Mouse (Mus musculus): ENCODE results near the gene Sh3tc1.

Gene Sh3tc1

GRCm38 (mm10) chr5:35686336-35686735 is 53.5 kb downstream of the Sh3tc1 start:
- DNase-seq (ENCODE audit: low read depth, low spot score), result no peak

- DNase-seq (ENCODE audit: low read depth, low spot score), result no peak
Observed at GRCm38 (mm10) chr5:35685079-35685478, 54.7 kb downstream of the Sh3tc1 start.

- no peak for DNase-seq (ENCODE audit: low read depth, low spot score)
Observed at GRCm38 (mm10) chr5:35680958-35681357, 58.8 kb downstream of the Sh3tc1 start.

DNA sequence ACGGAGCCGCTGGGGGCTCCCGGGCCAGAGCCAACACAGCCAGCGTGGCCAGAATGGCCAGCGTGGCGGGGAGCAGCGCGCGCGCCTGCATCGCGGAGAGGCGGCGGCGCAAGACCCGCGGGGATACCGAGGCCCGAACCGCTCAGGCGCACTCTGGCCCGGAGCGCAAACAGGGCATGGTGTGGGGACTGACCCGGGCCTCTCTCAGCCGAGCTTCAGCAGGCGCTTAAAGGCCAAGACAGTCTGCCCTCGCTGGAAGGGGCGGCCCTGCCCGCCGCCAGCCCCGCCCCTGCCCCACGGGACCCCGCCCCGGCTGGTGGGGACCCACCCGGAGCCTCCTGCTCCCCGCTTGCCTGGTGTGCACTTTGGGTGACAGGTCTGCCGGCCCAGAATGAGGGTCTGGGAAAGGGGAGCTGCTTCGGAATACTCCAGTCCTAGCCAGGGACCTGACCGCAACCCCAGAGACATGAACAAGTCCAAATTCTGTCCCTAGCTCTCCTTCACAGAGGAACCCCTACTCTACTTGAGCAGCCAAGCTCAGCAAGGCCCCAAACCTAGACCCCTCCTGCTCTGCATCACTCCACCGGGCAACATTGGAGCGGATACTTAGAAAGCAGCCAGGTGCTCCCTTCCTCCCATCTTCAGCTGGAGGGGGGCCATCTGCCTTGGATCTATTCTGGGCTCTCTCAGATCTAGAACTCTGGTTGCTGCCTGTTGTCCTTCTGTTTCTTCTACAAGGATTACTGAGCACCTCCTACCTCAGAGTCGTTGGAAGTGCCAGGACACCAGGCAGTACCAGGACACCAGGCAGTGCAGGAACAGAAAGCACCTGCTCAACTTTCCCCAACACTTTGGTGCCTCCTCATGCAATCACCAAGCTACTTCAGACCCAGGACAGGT is 60.3 kb downstream of the Sh3tc1 start, which contains the start of gene Htra3:
Htra3 (minus strand) TSS at position 527 of the 900 bp plus-strand sequence.
- DNase-seq (ENCODE audit: low read depth, low spot score), result no peak

DNA sequence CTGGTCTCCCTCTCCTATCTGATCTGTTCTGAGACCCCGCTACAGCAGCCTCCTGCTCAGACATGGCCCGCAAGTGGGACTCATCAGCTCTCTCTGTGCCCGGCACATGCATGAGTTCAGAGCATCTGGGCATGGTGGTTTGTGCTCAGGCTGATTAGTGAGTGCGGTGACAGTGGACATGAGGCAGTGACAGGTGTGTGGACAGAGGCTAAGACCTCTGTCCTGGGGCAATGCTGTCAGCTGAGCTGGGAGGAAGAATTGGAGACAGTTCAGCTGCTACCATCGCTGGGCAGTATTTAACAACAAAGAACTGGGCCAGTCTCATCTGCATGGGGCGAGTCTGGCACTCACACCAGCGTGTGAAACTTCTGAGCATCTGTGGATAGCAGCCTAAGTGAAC is 62.8 kb downstream of the Sh3tc1 start:
- no peak for DNase-seq (ENCODE audit: low read depth, low spot score)

GRCm38 (mm10) chr5:35674081-35674555 is 65.7 kb downstream of the Sh3tc1 start:
- no peak for DNase-seq (ENCODE audit: low read depth, low spot score)

- DNase-seq (ENCODE audit: low read depth, low spot score), result no peak
Observed at GRCm38 (mm10) chr5:35673086-35673485, 66.7 kb downstream of the Sh3tc1 start.

- no peak for DNase-seq (ENCODE audit: low read depth, low spot score)
Observed at GRCm38 (mm10) chr5:35672581-35672980, 67.2 kb downstream of the Sh3tc1 start.

- no peak for DNase-seq (ENCODE audit: low read depth, low spot score)
Observed at GRCm38 (mm10) chr5:35671474-35671891, 68.3 kb downstream of the Sh3tc1 start.

- no peak for DNase-seq (ENCODE audit: low read depth, low spot score)
Observed at GRCm38 (mm10) chr5:35670412-35670801, 69.4 kb downstream of the Sh3tc1 start.

- no peak for DNase-seq (ENCODE audit: low read depth, low spot score)
Observed at GRCm38 (mm10) chr5:35669747-35670411, 69.9 kb downstream of the Sh3tc1 start.

- no peak for DNase-seq (ENCODE audit: low read depth, low spot score)
Observed at GRCm38 (mm10) chr5:35666152-35666551, 73.6 kb downstream of the Sh3tc1 start.

- DNase-seq (ENCODE audit: low read depth, low spot score), result no peak
Observed at GRCm38 (mm10) chr5:35662021-35662545, 77.7 kb downstream of the Sh3tc1 start.

GRCm38 (mm10) chr5:35661210-35661609 is 78.6 kb downstream of the Sh3tc1 start:
- no peak for DNase-seq (ENCODE audit: low read depth, low spot score)

- no peak for DNase-seq (ENCODE audit: low read depth, low spot score)
Observed at GRCm38 (mm10) chr5:35659503-35659902, 80.3 kb downstream of the Sh3tc1 start.

DNA sequence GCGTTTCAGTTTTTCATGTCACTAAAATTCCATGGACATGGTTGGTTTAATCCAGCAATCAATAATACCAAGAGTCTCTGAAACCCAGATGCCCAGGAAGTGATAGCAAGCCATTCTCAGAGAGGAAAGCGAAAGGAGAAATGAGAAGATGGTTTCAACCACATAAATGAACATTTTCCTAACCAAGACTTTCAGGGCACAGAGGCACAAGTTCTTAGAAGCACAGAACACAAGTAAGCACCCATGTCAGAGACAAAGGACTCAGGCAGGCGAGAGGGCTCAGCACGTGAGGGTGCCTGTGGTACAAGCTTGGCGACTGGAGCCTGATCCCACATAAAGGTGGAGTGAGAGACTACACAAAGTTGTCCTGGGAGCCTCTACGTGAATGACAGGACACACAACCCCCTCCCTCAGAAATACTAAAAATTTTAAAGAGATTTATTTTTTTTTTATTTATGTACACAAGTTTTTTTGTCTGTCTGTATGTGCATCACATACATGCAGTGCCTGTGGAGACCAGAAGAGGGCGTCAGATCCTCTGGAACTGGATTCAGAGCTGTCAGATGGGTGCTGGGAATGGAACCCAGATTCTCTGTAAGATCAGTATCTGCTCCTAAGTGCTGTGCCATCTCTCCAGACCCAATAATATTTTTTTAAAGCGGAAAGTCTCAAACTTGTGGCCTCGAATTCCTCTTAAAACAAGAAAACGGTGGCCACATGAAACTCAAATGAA is 83.9 kb downstream of the Sh3tc1 start:
- no peak for DNase-seq (ENCODE audit: low read depth, low spot score)

DNA sequence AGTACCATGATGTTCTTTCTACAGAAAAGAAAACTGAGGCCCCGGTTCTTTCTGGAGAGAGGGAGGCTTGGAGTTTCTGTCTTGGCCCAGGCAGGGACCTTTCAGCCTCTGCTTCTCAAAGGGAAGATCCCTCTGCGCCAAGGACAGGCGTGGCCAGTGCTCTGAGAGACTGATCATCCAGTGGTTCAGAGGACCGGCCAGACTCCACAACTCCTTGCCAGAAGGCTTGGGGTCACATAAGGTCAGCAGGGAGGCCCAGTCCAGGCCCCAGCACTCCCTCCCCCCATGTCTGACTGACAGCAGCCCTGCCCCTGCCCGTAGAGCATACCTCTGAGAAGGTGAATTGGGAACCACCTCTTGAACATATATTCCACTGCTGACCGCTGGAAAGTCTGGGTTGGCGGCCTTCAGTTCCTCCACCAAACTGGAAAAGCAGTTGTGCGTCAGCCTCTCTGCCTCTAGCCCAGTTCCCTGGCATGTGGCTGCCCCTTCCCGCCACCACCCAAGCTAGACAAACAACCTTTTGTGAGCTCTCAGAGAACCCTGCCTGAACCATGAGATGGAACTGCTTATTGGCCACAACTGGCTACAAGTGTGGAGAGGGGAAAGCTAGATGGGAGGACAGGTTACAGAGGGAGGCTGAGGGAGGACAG is 85.9 kb downstream of the Sh3tc1 start:
- no peak for DNase-seq (ENCODE audit: low read depth, low spot score)

DNA sequence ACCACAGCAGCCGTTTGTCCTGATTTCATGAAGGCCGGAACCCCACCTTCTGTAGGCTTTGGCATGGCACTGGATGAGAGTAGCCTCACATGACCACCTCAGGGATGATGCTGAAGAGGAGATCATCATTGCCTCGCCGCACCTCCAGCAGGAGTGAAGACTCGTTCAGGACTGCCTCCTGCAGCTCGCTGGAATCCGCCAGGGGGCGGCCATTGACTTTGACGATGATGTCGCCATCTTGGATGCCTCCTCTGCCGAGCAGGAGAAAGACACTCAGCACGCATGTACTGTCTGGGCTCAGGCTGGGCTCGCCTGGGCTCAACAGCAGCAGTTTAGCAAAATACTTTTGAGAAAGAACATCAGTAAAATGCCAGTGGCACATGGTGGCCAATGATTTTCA is 86.9 kb downstream of the Sh3tc1 start:
- DNase-seq (ENCODE audit: low read depth, low spot score), result no peak

GRCm38 (mm10) chr5:35652319-35652718 is 87.5 kb downstream of the Sh3tc1 start:
- no peak for DNase-seq (ENCODE audit: low read depth, low spot score)

DNA sequence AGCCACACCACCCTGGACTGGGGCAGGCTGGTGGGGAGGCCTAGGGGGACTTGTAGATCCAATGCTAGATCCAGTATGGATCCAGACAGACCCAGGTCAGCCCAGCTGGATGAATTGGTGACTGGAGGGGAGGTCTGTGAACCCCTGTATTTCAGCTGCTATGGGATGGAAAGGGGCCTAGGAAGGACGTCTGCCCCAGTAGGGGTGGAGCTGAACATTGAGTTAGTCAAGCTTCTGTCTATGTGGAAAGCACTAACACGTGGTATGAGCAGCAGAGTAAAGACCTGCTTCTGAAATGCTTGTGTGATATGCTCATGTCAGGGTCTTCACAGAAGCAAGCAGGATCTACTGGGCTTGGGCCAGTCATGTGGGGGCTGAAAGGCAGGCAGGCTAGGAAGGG is 91.6 kb downstream of the Sh3tc1 start:
- DNase-seq (ENCODE audit: low read depth, low spot score), result no peak

- DNase-seq (ENCODE audit: low read depth, low spot score), result no peak
Observed at GRCm38 (mm10) chr5:35647562-35647961, 92.2 kb downstream of the Sh3tc1 start.

Data from embryo, embryonic 11.5 days (tissue).